12 mouse cellular contexts compared by ENCODE assay signal in genomic region chr15:64622591-64622990, GRCm38 (mm10).
DNase-seq lines count a peak whose midpoint lies in the region; ATAC-seq lines count a peak whose summit lies in the region.
"Had no signal": no experiment of that assay in that cellular context is flagged by ENCODE, and none has a peak within 500 bp of the region (broad histone marks: within the 10 kb centered on the region; RNA-seq: fewer than 3 reads in every experiment).

No protein-coding gene starts in this region.

- WGBS in embryonic facial prominence, embryonic 15.5 days = 62% methylated on average over 4 of the region's 4 CpGs
- WGBS in embryonic facial prominence, embryonic 10.5 days = 82% methylated on average over 4 of the region's 4 CpGs
- WGBS in kidney, embryonic 15.5 days = 81% methylated on average over 4 of the region's 4 CpGs
- 81% methylated on average over 4 of the region's 4 CpGs for WGBS in forebrain, embryonic 11.5 days

- H3K27ac ChIP-seq in embryonic facial prominence, embryonic 15.5 days (replicated peaks) = no peak overlapping the region
- no peak overlapping the region for H3K27ac ChIP-seq in embryonic facial prominence, embryonic 10.5 days (replicated peaks)
- H3K27ac ChIP-seq in kidney, embryonic 15.5 days = no peak overlapping the region
- H3K27ac ChIP-seq in forebrain, embryonic 11.5 days (ENCODE audit: low read depth, low read length) = no peak overlapping the region
- H3K27ac ChIP-seq: hindbrain, embryonic 15.5 days; limb, embryonic 12.5 days had no signal

- ATAC-seq in embryonic facial prominence, embryonic 15.5 days (ENCODE audit: insufficient number of reproducible peaks, low FRiP score, low TSS enrichment, low read depth) = peak; percentile 22; the same call in 1 of the 2 replicates
- ATAC-seq in kidney, embryonic 15.5 days (replicated peaks; ENCODE audit: low FRiP score) = no peak
- no peak for ATAC-seq in forebrain, embryonic 11.5 days (replicated peaks; ENCODE audit: low FRiP score)
- ATAC-seq: activated CD4-positive, CD25-positive, alpha-beta regulatory T cell, adult 4 months had no signal

- H3K4me3 ChIP-seq in embryonic facial prominence, embryonic 15.5 days (replicated peaks) = no peak overlapping the region
- no peak overlapping the region for H3K4me3 ChIP-seq in embryonic facial prominence, embryonic 10.5 days
- H3K4me3 ChIP-seq in kidney, embryonic 15.5 days (replicated peaks) = no peak overlapping the region
- no peak overlapping the region for H3K4me3 ChIP-seq in forebrain, embryonic 11.5 days (ENCODE audit: low read depth, low read length)
- H3K4me3 ChIP-seq: hindbrain, embryonic 15.5 days; limb, embryonic 12.5 days had no signal

- no peaks in the 10 kb centered on the region for H3K27me3 ChIP-seq in embryonic facial prominence, embryonic 15.5 days
- H3K27me3 ChIP-seq in embryonic facial prominence, embryonic 10.5 days (replicated peaks; ENCODE audit: low read depth, poor library complexity, severe bottlenecking) = no peaks in the 10 kb centered on the region
- H3K27me3 ChIP-seq in kidney, embryonic 15.5 days = no peaks in the 10 kb centered on the region
- no peaks in the 10 kb centered on the region for H3K27me3 ChIP-seq in forebrain, embryonic 11.5 days (ENCODE audit: control insufficient read depth, insufficient read depth, low read length)
- H3K27me3 ChIP-seq: hindbrain, embryonic 15.5 days; limb, embryonic 12.5 days had no signal

- H3K4me1 ChIP-seq in embryonic facial prominence, embryonic 15.5 days = no peaks in the 10 kb centered on the region
- peaks cover 4% of the 10 kb centered on the region; the same call in 1 of the 2 replicates for H3K4me1 ChIP-seq in embryonic facial prominence, embryonic 10.5 days
- 0 out of 2 replicates have a peak, but pooled peaks cover 3% of the 10 kb centered on the region for H3K4me1 ChIP-seq in kidney, embryonic 15.5 days
- no peaks in the 10 kb centered on the region for H3K4me1 ChIP-seq in forebrain, embryonic 11.5 days (replicated peaks; ENCODE audit: control insufficient read depth, insufficient read depth, low read length)
- H3K4me1 ChIP-seq: hindbrain, embryonic 15.5 days; limb, embryonic 12.5 days had no signal

- intact Hi-C loops in gastrocnemius, postnatal 14 days (cut with DNase I; ENCODE audit: low total_unique reads) = loop anchor here (10.0 kb wide), 1 partner anchor 228 kb away; no protein-coding TSS in a partner anchor

- no peaks in the 10 kb centered on the region for H3K9me3 ChIP-seq in embryonic facial prominence, embryonic 15.5 days (replicated peaks)
- no peaks in the 10 kb centered on the region for H3K9me3 ChIP-seq in embryonic facial prominence, embryonic 10.5 days
- no peaks in the 10 kb centered on the region for H3K9me3 ChIP-seq in kidney, embryonic 15.5 days (replicated peaks)
- H3K9me3 ChIP-seq in forebrain, embryonic 11.5 days (ENCODE audit: control insufficient read depth, low read length) = no peaks in the 10 kb centered on the region
- H3K9me3 ChIP-seq: hindbrain, embryonic 15.5 days; limb, embryonic 12.5 days had no signal

- no peak for DNase-seq in embryonic facial prominence, embryonic 10.5 days (ENCODE audit: low spot score)
- DNase-seq in right cerebral cortex, adult 2 months (ENCODE audit: low spot score in 2 of 2) = peak; percentile 38 to 39
- no peak for DNase-seq in right cerebral cortex, postnatal 10 days (ENCODE audit: low spot score in 2 of 2)
- peak; percentile 55 for DNase-seq in gastrocnemius, postnatal 14 days
- peak; percentile 78 for DNase-seq in skeletal muscle tissue, adult 2 months (ENCODE audit: low read depth, low spot score)
- no peak for DNase-seq in forebrain, embryonic 11.5 days (ENCODE audit: low spot score)
- DNase-seq: kidney, postnatal 14 days had no signal

- H3K9ac ChIP-seq in embryonic facial prominence, embryonic 15.5 days = no peak overlapping the region
- H3K9ac ChIP-seq in kidney, embryonic 15.5 days = no peak overlapping the region
- no peak overlapping the region for H3K9ac ChIP-seq in forebrain, embryonic 11.5 days (ENCODE audit: low read length)
- H3K9ac ChIP-seq: hindbrain, embryonic 15.5 days; limb, embryonic 12.5 days had no signal

- no peak overlapping the region for H3K4me2 ChIP-seq in embryonic facial prominence, embryonic 15.5 days (replicated peaks)
- no peak overlapping the region for H3K4me2 ChIP-seq in kidney, embryonic 15.5 days
- H3K4me2 ChIP-seq in forebrain, embryonic 11.5 days (ENCODE audit: low read depth, low read length, severe bottlenecking) = no peak overlapping the region
- H3K4me2 ChIP-seq: hindbrain, embryonic 15.5 days; limb, embryonic 12.5 days had no signal

- H3K36me3 ChIP-seq in embryonic facial prominence, embryonic 15.5 days = no peaks in the 10 kb centered on the region
- H3K36me3 ChIP-seq in embryonic facial prominence, embryonic 10.5 days (replicated peaks) = no peaks in the 10 kb centered on the region
- no peaks in the 10 kb centered on the region for H3K36me3 ChIP-seq in kidney, embryonic 15.5 days
- H3K36me3 ChIP-seq in forebrain, embryonic 11.5 days (ENCODE audit: control insufficient read depth, insufficient read depth, low read length) = no peaks in the 10 kb centered on the region
- H3K36me3 ChIP-seq: hindbrain, embryonic 15.5 days; limb, embryonic 12.5 days had no signal

Comparison
In these comparisons a context has a peak if more than half of its experiments do, and no peak if none do; other contexts are left out.
1. DNase-seq: peak in right cerebral cortex, adult 2 months (2 of 2), gastrocnemius, postnatal 14 days (single experiment) and skeletal muscle tissue, adult 2 months (single experiment); none in embryonic facial prominence, embryonic 10.5 days (single experiment), right cerebral cortex, postnatal 10 days (0 of 2) and forebrain, embryonic 11.5 days (single experiment).